Mouse (Mus musculus) embryonic facial prominence, embryonic 12.5 days (tissue): ENCODE measurements at regions not wholly inside any gene's neighbourhood (a gene's known extent, or its start where the extent isn't known, plus 50 kb on each side); places are given as distances from the start of the nearest gene placed in this dataset.

Experiments used
- ATAC-seq: fragments of 200-750 bp; cut with Nextera tagmentation; 2 replicates; pipeline ENCODE4 v1.8.0; 2017; ENCODE audit not compliant: insufficient number of reproducible peaks, insufficient read depth, low FRiP score, low TSS enrichment
- H3K27ac ChIP-seq: fragments of 300-500 bp; sonication (generic); 2 replicates; pipeline ENCODE4 v1.5.1; 2016; ENCODE audit warnings: mild to moderate bottlenecking
- H3K27me3 ChIP-seq: fragments of 300-500 bp; sonication (generic); 2 replicates; pipeline ENCODE4 v1.6.1; 2016; ENCODE audit warnings: mild to moderate bottlenecking, moderate library complexity
- H3K36me3 ChIP-seq: fragments of 300-500 bp; sonication (generic); 2 replicates; pipeline ENCODE4 v1.6.1; 2016; ENCODE audit warnings: mild to moderate bottlenecking
- H3K4me1 ChIP-seq: fragments of 300-500 bp; sonication (generic); 2 replicates; pipeline ENCODE4 v1.6.1; 2016
- H3K4me2 ChIP-seq: fragments of 300-500 bp; sonication (generic); replicated peaks from 2 replicates; pipeline ENCODE4 v1.6.1; 2016; ENCODE audit warnings: mild to moderate bottlenecking, moderate library complexity
- H3K4me3 ChIP-seq: fragments of 300-500 bp; sonication (generic); 2 replicates; pipeline ENCODE4 v1.5.1; 2016; ENCODE audit warnings: mild to moderate bottlenecking
- H3K9ac ChIP-seq: fragments of 300-500 bp; sonication (generic); 2 replicates; pipeline ENCODE4 v1.6.1; 2016; ENCODE audit warnings: mild to moderate bottlenecking, moderate library complexity
- H3K9me3 ChIP-seq: fragments of 300-500 bp; sonication (generic); 2 replicates; pipeline ENCODE4 v1.6.1; 2016; ENCODE audit warnings: mild to moderate bottlenecking, moderate library complexity
- WGBS: fragments of 180-500 bp; shearing (Covaris S2); methylation state at CpG from one replicate; pipeline ENCODE4 v1.1.7; 2016; 5-methylcytosine and 5-hydroxymethylcytosine counted together

DNA sequence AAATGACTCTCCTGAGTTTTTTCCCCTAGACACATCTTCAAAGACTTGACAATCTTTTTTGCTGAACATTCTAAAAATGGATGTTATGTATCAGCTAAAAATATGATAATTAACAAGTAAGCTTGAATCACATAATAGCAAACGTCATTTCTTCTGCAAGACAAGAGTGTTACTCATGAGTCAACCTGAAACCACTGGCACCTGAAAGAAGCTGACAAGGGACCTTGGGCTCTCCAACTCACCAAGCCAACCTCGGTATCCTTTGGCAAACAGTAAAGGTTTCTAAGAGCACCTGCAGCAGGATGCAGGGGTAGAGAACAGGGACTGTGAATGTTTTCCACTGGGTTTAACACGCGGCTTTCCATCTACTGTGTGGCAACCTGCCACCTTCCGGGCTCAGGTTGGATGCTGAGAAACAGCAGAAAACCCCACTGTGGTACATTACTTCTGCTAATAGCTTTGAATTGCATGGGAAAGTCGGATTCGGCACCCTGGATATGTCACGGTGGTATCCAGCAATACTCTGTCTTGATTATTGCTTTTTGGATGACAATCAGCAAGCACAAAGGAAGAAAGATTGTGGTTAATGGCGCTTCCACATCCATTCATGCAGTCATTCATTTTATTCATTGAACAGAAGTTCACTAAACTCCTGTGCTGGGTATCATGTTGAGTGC lies 305.9 kb downstream of the Lpin1 start:
- Histone ChIP-seq H3K27me3 (no peaks in the 10 kb centered on the region), H3K4me1 (no peaks in the 10 kb centered on the region), H3K4me3 (no peak overlapping the region), H3K36me3 (no peaks in the 10 kb centered on the region), H3K9ac (no peak overlapping the region), H3K4me2 (no peak overlapping the region), H3K9me3 (no peaks in the 10 kb centered on the region), H3K27ac (no peak overlapping the region)
- ATAC-seq = no peak
- WGBS = 89% methylated on average over 9 of the region's 9 CpGs

DNA sequence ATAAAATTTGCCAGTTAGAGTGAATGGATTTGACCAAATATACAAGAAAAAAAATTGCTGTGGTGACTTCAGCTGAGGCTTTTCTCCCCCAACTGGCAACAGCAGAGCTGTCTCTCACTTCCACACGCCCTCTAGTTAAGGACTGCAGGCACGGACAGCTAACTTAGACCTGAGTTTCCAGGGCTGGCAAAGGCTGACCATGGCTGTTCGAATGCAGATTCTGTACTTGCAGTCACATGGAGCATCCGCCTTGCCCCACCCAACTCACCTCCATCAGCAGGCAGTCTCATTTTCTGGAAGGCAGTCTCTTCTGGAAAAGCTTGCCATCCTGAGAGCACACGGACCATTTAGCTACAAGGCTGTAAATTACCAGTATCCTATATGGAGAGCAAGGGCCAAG lies 325.7 kb downstream of the Lpin1 start:
- Histone ChIP-seq H3K27ac (no peak overlapping the region), H3K9me3 (no peaks in the 10 kb centered on the region), H3K4me1 (no peaks in the 10 kb centered on the region), H3K4me2 (no peak overlapping the region), H3K4me3 (no peak overlapping the region), H3K36me3 (no peaks in the 10 kb centered on the region), H3K27me3 (no peaks in the 10 kb centered on the region), H3K9ac (no peak overlapping the region)
- 77% methylated on average over 5 of the region's 5 CpGs for WGBS
- no peak for ATAC-seq

DNA sequence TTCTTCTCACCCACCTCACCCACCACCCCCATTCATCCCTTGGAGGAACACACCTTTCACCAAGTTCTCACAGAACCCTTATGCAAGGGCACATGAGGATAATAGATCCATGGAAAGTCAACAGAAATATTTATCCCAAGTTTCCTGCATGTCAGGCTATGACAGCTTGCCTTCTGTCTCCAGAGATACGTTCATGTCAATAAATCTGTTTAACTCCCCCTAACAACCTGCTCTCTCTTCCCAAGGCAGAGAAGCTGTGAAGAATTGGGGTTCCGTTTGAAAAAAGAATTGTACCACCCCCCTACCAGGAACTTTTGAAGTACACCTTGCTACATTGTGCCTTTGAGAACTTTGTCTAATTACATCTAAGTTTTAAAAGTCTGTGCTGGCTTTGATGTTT lies 331.6 kb downstream of the Lpin1 start:
- Histone ChIP-seq H3K27ac (no peak overlapping the region), H3K4me1 (no peaks in the 10 kb centered on the region), H3K36me3 (no peaks in the 10 kb centered on the region), H3K27me3 (no peaks in the 10 kb centered on the region), H3K9me3 (no peaks in the 10 kb centered on the region), H3K9ac (no peak overlapping the region), H3K4me3 (no peak overlapping the region), H3K4me2 (no peak overlapping the region)
- ATAC-seq = no peak
- 81% methylated on average over 2 of the region's 2 CpGs for WGBS

DNA sequence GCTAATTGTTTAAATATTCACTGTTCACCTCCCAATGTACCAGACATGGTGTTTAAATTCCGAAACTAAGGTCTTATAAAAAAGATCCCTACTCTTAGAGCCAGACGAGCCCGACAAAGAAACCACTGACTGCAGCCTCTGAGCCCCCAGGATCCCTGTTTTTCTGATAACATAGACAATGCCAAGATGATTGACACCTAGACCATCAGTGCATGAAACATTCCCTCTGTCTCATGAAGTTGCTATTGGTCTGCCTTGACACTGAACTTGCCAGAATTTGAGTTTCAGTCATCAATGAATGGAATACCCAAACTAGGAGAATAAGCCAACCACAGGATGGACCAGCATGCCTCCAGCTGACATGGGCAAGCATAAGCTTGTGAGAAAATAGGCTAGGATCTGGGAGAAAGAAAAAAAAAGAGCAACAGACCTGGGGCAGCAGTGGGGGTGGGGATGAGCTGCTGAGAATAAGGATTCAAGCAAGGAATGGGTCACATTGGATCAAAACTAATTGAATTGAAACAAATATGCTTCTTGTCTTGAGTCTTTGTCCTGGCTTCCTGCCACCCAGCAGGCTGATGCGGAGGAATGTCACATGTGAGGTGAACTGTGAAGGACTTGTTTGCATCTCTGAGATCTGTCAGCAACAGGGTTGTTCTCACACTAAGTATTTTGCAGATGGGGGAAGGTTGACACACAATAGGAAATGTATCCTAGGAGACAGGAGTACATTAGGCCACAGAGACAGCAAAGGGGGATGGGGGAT lies 333.0 kb downstream of the Lpin1 start:
- 64% methylated on average over 4 of the region's 4 CpGs for WGBS
- no peak for ATAC-seq
- no peak overlapping the region for H3K27ac ChIP-seq

DNA sequence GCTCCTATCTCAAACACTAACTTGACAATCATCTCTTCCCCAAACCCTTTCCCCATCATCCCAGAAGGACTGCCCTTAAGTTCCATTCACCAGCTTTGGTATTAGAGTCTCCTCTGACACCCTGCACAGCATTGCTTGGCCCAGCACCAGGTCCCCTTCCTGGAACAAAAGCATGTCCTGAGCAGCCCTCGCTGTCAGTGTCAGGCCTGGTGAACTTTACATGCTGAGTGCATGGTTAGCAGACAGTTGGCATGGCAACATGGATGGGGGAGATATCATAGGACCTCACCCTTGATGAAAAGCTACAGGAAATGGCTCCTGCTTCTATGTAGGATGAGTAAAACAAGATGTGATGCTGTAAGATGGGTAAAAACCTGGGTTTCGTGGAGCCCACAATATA lies 333.6 kb downstream of the Lpin1 start:
- no peaks in the 10 kb centered on the region for H3K9me3 ChIP-seq
- no peak overlapping the region for H3K9ac ChIP-seq
- no peak overlapping the region for H3K4me3 ChIP-seq
- no peak for ATAC-seq
- H3K27ac ChIP-seq = no peak overlapping the region
- H3K27me3 ChIP-seq = no peaks in the 10 kb centered on the region
- H3K4me2 ChIP-seq = no peak overlapping the region
- WGBS = 63% methylated on average over 2 of the region's 2 CpGs
- no peaks in the 10 kb centered on the region for H3K4me1 ChIP-seq
- no peaks in the 10 kb centered on the region for H3K36me3 ChIP-seq

More for the DNA sequence above, 333.0 kb downstream of the Lpin1 start:
- H3K4me2 ChIP-seq = no peak overlapping the region
- H3K27me3 ChIP-seq = no peaks in the 10 kb centered on the region
- H3K4me1 ChIP-seq = no peaks in the 10 kb centered on the region
- H3K4me3 ChIP-seq = no peak overlapping the region
- no peak overlapping the region for H3K9ac ChIP-seq
- no peaks in the 10 kb centered on the region for H3K9me3 ChIP-seq
- H3K36me3 ChIP-seq = no peaks in the 10 kb centered on the region

DNA sequence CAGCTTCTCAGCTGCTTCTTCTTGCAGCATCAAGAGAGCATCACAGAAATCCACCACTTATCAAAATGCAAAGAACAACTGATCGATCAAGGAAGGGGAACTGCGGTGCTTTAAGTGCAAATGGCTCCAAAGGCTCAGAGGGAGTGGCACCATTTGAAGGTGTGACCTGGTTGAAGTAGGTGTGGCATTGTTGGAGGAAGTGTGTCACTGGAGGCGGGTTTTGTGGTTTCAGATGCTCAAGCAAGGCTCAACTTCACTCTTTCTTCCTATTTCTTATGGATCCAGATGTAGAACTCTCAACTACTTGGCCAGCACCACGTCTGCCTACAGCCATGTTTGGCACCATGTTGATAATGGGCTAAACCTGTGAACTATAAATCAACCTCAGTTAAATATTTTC lies 334.5 kb downstream of the Lpin1 start:
- H3K27me3 ChIP-seq = no peaks in the 10 kb centered on the region
- ATAC-seq = no peak
- no peak overlapping the region for H3K4me2 ChIP-seq
- no peak overlapping the region for H3K9ac ChIP-seq
- H3K4me1 ChIP-seq = no peaks in the 10 kb centered on the region
- WGBS = 89% methylated on average over 4 of the region's 4 CpGs
- H3K9me3 ChIP-seq = no peaks in the 10 kb centered on the region
- H3K4me3 ChIP-seq = no peak overlapping the region
- H3K36me3 ChIP-seq = no peaks in the 10 kb centered on the region
- H3K27ac ChIP-seq = no peak overlapping the region

DNA sequence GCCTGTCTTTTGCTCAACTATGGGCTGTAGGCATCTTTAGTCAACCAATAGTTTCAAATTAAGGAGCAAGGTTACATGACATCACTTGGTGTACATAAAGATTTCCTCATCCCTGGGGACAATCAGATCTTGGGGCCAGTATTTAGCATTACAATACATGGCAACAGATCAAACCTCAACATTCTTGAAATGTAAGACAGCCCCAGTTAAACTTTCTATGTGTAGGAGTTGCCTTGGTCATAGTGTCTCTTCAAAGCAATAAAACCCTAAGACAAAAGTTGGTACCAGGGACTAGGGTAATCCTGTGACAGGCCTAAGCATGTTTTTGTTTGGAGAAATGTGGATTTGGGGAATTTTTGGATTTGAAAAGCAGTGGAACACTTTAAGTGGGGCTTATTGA lies 338.3 kb downstream of the Lpin1 start:
- Histone ChIP-seq H3K4me3 (no peak overlapping the region), H3K9me3 (no peaks in the 10 kb centered on the region), H3K4me1 (no peaks in the 10 kb centered on the region), H3K9ac (no peak overlapping the region), H3K36me3 (no peaks in the 10 kb centered on the region), H3K27ac (no peak overlapping the region), H3K4me2 (no peak overlapping the region), H3K27me3 (no peaks in the 10 kb centered on the region)
- no peak for ATAC-seq

DNA sequence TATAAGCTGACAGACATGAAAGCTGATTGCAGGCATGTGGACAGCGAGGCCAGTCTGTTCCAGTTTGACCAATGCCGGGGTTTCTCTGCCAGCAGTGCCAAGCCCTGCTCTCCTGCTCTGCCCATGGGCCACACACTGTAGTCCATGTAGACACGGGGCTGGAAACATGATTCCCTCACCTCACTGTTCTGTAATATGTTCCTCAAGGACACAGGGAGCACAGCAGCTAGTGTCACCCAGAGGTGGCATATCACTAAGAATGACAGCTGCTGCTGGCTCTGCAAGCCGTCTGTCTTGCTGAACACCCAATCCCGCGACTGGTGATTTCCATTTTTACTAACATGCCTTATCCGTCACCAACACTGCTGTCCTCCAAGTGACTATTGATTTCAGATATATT lies 339.9 kb downstream of the Lpin1 start:
- Histone ChIP-seq H3K9ac (no peak overlapping the region), H3K27ac (no peak overlapping the region), H3K4me1 (no peaks in the 10 kb centered on the region), H3K27me3 (no peaks in the 10 kb centered on the region), H3K4me2 (no peak overlapping the region), H3K9me3 (no peaks in the 10 kb centered on the region), H3K4me3 (no peak overlapping the region), H3K36me3 (no peaks in the 10 kb centered on the region)
- WGBS = 90% methylated on average over 7 of the region's 7 CpGs
- ATAC-seq = no peak

DNA sequence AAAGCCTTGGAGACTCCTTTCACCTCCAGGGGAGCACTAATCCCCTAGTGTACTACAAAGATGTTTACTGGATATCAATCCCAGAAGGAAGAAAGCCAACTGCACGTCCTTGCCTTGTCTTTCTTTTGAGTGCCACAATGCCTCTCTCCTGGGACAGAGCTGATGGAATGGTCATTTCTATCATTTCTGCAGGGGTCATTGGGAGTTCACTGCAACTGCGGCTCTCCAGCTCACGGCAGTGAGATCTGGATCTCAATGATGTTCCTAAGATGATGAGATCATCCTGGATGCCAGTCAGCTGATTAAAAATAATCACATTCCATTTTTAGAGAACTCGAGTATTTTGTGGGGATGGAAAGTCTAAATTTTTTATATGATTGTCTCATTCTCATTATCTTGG lies 341.1 kb downstream of the Lpin1 start:
- H3K4me1 ChIP-seq = no peaks in the 10 kb centered on the region
- no peaks in the 10 kb centered on the region for H3K9me3 ChIP-seq
- no peak overlapping the region for H3K4me3 ChIP-seq
- no peak overlapping the region for H3K9ac ChIP-seq
- no peak overlapping the region for H3K4me2 ChIP-seq
- ATAC-seq = no peak
- H3K27ac ChIP-seq = no peak overlapping the region
- no peaks in the 10 kb centered on the region for H3K27me3 ChIP-seq
- WGBS = 70% methylated on average over 4 of the region's 4 CpGs
- no peaks in the 10 kb centered on the region for H3K36me3 ChIP-seq

DNA sequence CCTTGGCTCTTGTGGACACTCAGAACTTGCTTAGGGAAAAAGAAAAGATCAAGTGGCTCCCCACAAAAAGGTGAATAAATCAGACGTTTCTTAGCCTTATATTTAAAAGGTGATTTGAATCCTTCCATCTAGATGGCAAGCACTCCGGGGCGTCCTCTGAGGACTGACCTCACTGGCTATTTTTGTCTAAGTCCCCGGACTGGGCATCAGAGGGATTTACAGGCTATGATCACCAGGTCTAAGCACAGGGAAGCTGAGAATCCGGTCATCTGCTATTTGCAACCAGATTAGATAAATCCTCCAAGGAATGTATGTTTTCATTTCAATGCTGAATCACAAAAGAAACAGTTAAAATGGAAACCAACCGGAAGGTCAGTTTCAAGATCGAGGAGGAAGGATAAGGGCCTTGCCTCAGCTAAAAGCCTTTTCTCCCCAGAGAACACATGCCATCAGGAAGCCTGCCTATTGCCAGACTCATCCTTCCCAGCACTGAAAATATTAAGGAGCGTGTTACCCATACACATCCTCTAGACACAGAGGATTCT lies 342.1 kb downstream of the Lpin1 start:
- no peak overlapping the region for H3K27ac ChIP-seq

DNA sequence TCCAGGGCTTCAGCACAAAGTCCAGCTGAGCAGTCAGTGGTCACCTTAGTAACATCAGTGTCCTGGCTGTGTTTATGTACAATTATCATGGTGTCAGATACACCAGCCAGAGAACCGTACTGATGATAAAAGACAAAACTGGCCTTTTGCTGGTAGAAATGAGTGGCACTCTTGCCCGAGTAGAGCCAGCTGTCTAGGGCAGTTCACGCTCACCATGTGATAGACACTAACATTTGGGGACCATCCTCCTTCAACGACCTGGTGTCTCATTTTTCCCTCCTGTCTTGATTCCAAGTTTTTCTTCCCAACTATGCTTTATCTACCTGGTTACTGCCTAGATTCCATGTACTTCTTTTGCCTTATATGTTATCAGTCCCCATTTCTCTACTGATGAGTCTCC lies 349.3 kb downstream of the Lpin1 start:
- WGBS = 87% methylated on average over 4 of the region's 4 CpGs
- ATAC-seq = no peak

More for the DNA sequence above, 342.1 kb downstream of the Lpin1 start:
- H3K4me2 ChIP-seq = no peak overlapping the region
- ATAC-seq = no peak
- no peaks in the 10 kb centered on the region for H3K36me3 ChIP-seq
- H3K9ac ChIP-seq = no peak overlapping the region
- H3K9me3 ChIP-seq = no peaks in the 10 kb centered on the region
- H3K4me1 ChIP-seq = no peaks in the 10 kb centered on the region
- WGBS = 68% methylated on average over 8 of the region's 8 CpGs
- no peak overlapping the region for H3K4me3 ChIP-seq
- H3K27me3 ChIP-seq = no peaks in the 10 kb centered on the region

DNA sequence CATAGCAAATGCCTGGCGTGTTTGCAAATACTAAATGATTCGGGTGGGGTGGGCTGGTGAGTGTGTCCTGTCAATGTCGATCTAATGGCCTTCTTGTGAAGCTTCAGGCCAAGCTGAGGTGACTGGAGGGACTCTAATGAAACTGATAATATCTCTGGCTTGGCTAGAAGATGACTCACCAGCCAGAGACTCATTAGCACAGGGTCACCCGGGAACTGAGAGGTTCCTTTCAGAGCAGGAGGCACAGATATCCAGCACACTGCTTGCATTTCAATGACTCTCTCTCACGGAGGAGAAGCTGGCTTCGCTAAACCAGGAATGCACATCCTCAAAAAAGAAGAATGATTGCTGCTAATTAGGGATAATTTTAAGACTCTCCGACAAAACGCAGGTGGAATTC lies 349.8 kb downstream of the Lpin1 start:
- no peak overlapping the region for H3K4me2 ChIP-seq
- 63% methylated on average over 8 of the region's 8 CpGs for WGBS
- H3K4me3 ChIP-seq = no peak overlapping the region

More for the DNA sequence above, 349.3 kb downstream of the Lpin1 start:
- Histone ChIP-seq H3K27ac (no peak overlapping the region), H3K9me3 (no peaks in the 10 kb centered on the region), H3K9ac (no peak overlapping the region), H3K4me2 (no peak overlapping the region), H3K4me1 (no peaks in the 10 kb centered on the region), H3K36me3 (no peaks in the 10 kb centered on the region), H3K27me3 (no peaks in the 10 kb centered on the region), H3K4me3 (no peak overlapping the region)

More for the DNA sequence above, 349.8 kb downstream of the Lpin1 start:
- Histone ChIP-seq H3K36me3 (no peaks in the 10 kb centered on the region), H3K4me1 (no peaks in the 10 kb centered on the region), H3K9ac (no peak overlapping the region), H3K9me3 (no peaks in the 10 kb centered on the region), H3K27me3 (no peaks in the 10 kb centered on the region), H3K27ac (no peak overlapping the region)
- no peak for ATAC-seq
